Comparison of ENCODE assay signal across 10 mouse cellular contexts in the genomic region with DNA sequence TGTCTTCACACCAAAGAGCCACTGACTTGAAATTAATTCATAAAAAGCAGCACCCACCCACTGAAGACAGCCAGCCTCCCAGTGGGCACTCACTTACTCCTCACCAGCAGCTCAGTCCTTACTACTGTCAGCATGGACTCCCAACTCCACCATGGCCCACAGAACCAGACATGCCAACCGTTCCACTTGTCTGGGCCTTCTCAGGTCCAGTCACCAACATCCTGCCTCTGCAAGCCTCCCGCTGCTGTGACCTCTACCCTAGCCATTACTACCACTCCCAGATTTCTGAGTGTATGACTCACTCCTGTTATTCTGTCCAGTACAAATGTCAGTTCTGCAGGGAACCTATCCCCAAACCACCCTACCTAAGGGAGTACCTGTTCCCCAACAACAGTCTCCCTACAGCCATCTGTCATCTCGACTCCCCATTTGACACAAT. TPM values are rescaled to one million over a fixed set of nuclear protein-coding genes. Genes with fewer than 3 reads are reported as not detected.
DNase-seq lines count a peak whose midpoint lies in the region; ATAC-seq lines count a peak whose summit lies in the region.
"Had no signal": no experiment of that assay in that cellular context is flagged by ENCODE, and none has a peak within 500 bp of the region (broad histone marks: within the 10 kb centered on the region; RNA-seq: fewer than 3 reads in every experiment).

No protein-coding gene starts in this region.

- H3K36me3 ChIP-seq in hindbrain, embryonic 16.5 days (ENCODE audit: control insufficient read depth, insufficient read depth, low read length) = peaks cover 3% of the 10 kb centered on the region; the same call in 1 of the 2 replicates
- H3K36me3 ChIP-seq in hindbrain, embryonic 12.5 days = peaks cover 9% of the 10 kb centered on the region
- H3K36me3 ChIP-seq in intestine, embryonic 14.5 days (ENCODE audit: control insufficient read depth, insufficient read depth, low read length) = peaks cover 12% of the 10 kb centered on the region
- H3K36me3 ChIP-seq in forebrain, embryonic 14.5 days (ENCODE audit: control insufficient read depth, insufficient read depth, low read length) = peaks cover 12% of the 10 kb centered on the region

- no peak overlapping the region for H3K4me3 ChIP-seq in hindbrain, embryonic 16.5 days (ENCODE audit: low read length)
- no peak overlapping the region for H3K4me3 ChIP-seq in hindbrain, embryonic 12.5 days
- no peak overlapping the region for H3K4me3 ChIP-seq in intestine, embryonic 14.5 days (ENCODE audit: low read depth, low read length)
- H3K4me3 ChIP-seq in forebrain, embryonic 14.5 days (ENCODE audit: low read depth, low read length) = no peak overlapping the region

- WGBS in hindbrain, embryonic 16.5 days = 82% methylated on average over 3 of the region's 3 CpGs
- 74% methylated on average over 3 of the region's 3 CpGs for WGBS in hindbrain, embryonic 12.5 days
- 64% methylated on average over 3 of the region's 3 CpGs for WGBS in intestine, embryonic 14.5 days
- WGBS in forebrain, embryonic 14.5 days = 83% methylated on average over 3 of the region's 3 CpGs

- H3K4me2 ChIP-seq in hindbrain, embryonic 16.5 days (ENCODE audit: low read length) = no peak overlapping the region
- H3K4me2 ChIP-seq in hindbrain, embryonic 12.5 days (replicated peaks) = no peak overlapping the region
- H3K4me2 ChIP-seq in intestine, embryonic 14.5 days (ENCODE audit: low read length) = no peak overlapping the region
- no peak overlapping the region for H3K4me2 ChIP-seq in forebrain, embryonic 14.5 days (ENCODE audit: low read length)

- DNase-seq in adrenal gland, adult (ENCODE audit: inconsistent age in 2 of 2, low spot score in 1 of 2) = peak; percentile 52 to 82
- DNase-seq in adrenal gland, postnatal 4 days (ENCODE audit: low spot score in 2 of 2) = no peak
- DNase-seq in 416B (ENCODE audit: low read depth) = peak; percentile 29
- no peak for DNase-seq in intestine, embryonic 14.5 days (ENCODE audit: low spot score)
- DNase-seq in natural killer cell, adult 2 months (ENCODE audit: low spot score in 2 of 2) = no peak
- DNase-seq in forebrain, embryonic 14.5 days (ENCODE audit: low spot score) = no peak
- DNase-seq: kidney, adult 18-20 months had no signal

- no peak overlapping the region for H3K27ac ChIP-seq in hindbrain, embryonic 16.5 days (ENCODE audit: low read depth, low read length)
- H3K27ac ChIP-seq in hindbrain, embryonic 12.5 days = no peak overlapping the region
- H3K27ac ChIP-seq in intestine, embryonic 14.5 days (ENCODE audit: low read depth) = peak overlapping the region; percentile 44; the same call in 1 of the 2 replicates
- no peak overlapping the region for H3K27ac ChIP-seq in forebrain, embryonic 14.5 days (ENCODE audit: low read depth, low read length)
- H3K27ac ChIP-seq: macrophage had no signal

- H3K27me3 ChIP-seq in hindbrain, embryonic 16.5 days (replicated peaks; ENCODE audit: control insufficient read depth, insufficient read depth, low read length) = no peaks in the 10 kb centered on the region
- no peaks in the 10 kb centered on the region for H3K27me3 ChIP-seq in hindbrain, embryonic 12.5 days
- no peaks in the 10 kb centered on the region for H3K27me3 ChIP-seq in intestine, embryonic 14.5 days (replicated peaks; ENCODE audit: control insufficient read depth, insufficient read depth, low read length)
- H3K27me3 ChIP-seq in forebrain, embryonic 14.5 days (replicated peaks; ENCODE audit: control insufficient read depth, insufficient read depth, low read length) = no peaks in the 10 kb centered on the region

- H3K9me3 ChIP-seq in hindbrain, embryonic 16.5 days (ENCODE audit: control insufficient read depth, low read length) = no peaks in the 10 kb centered on the region
- no peaks in the 10 kb centered on the region for H3K9me3 ChIP-seq in hindbrain, embryonic 12.5 days (replicated peaks)
- no peaks in the 10 kb centered on the region for H3K9me3 ChIP-seq in intestine, embryonic 14.5 days (ENCODE audit: control insufficient read depth, low read length)
- no peaks in the 10 kb centered on the region for H3K9me3 ChIP-seq in forebrain, embryonic 14.5 days (replicated peaks; ENCODE audit: control insufficient read depth, low read length)

- H3K4me1 ChIP-seq in hindbrain, embryonic 16.5 days (ENCODE audit: control insufficient read depth, insufficient read depth, low read depth, low read length) = peaks cover 5% of the 10 kb centered on the region
- H3K4me1 ChIP-seq in hindbrain, embryonic 12.5 days = peaks cover 17% of the 10 kb centered on the region
- peaks cover 27% of the 10 kb centered on the region for H3K4me1 ChIP-seq in intestine, embryonic 14.5 days (replicated peaks; ENCODE audit: control insufficient read depth, insufficient read depth, low read length)
- 0 out of 2 replicates have a peak, but pooled peaks cover 5% of the 10 kb centered on the region for H3K4me1 ChIP-seq in forebrain, embryonic 14.5 days (ENCODE audit: control insufficient read depth, insufficient read depth, low read length)

- H3K9ac ChIP-seq in hindbrain, embryonic 16.5 days (ENCODE audit: low read depth, low read length) = no peak overlapping the region
- H3K9ac ChIP-seq in hindbrain, embryonic 12.5 days = no peak overlapping the region
- no peak overlapping the region for H3K9ac ChIP-seq in intestine, embryonic 14.5 days (ENCODE audit: low read length)
- no peak overlapping the region for H3K9ac ChIP-seq in forebrain, embryonic 14.5 days (ENCODE audit: low read length)

- ATAC-seq in hindbrain, embryonic 16.5 days = peak; percentile 34; the same call in 1 of the 2 replicates
- no peak for ATAC-seq in hindbrain, embryonic 12.5 days (ENCODE audit: low FRiP score)
- ATAC-seq in intestine, embryonic 14.5 days (replicated peaks; ENCODE audit: low FRiP score, low TSS enrichment, low read depth) = no peak
- no peak for ATAC-seq in forebrain, embryonic 14.5 days

RNA-seq across cellular contexts. Expression of gene Rheb, which starts 21.0 kb away (rescaled TPM):
- total RNA-seq in adrenal gland, postnatal 4 days (2021) = 10 to 100 TPM; 78.2 to 79.1 TPM
- polyA plus RNA-seq in hindbrain, embryonic 16.5 days (2015; fragmentation: Nextera tagmentation; extraction: Ambion mirVana) = 247 and 275 TPM in 2 replicates
- polyA plus RNA-seq in hindbrain, embryonic 12.5 days (2016; fragmentation: Nextera tagmentation; extraction: Ambion mirVana) = 187 and 189 TPM in 2 replicates
- 198 and 224 TPM in 2 replicates for polyA plus RNA-seq in intestine, embryonic 14.5 days (2014; fragmentation: Nextera tagmentation; extraction: Ambion mirVana)
- 229 and 235 TPM in 2 replicates for polyA plus RNA-seq in forebrain, embryonic 14.5 days (2014; fragmentation: Nextera tagmentation; extraction: Ambion mirVana)

Comparison
In these comparisons a context has a peak if more than half of its experiments do, and no peak if none do; other contexts are left out.
1. DNase-seq: peak in adrenal gland, adult (2 of 2) and 416B (single experiment); none in adrenal gland, postnatal 4 days (0 of 2), intestine, embryonic 14.5 days (single experiment), natural killer cell, adult 2 months (0 of 2) and forebrain, embryonic 14.5 days (single experiment).